Mouse (Mus musculus) cerebellum, postnatal 25 days (tissue): ENCODE measurements around the gene AU015836.
"Not testable (repeated sequence)": the region's sequence is repeated elsewhere in the genome, so short reads cannot be mapped to it uniquely, and the experiment has no call there.

ENCODE experiments used
- DNase-seq, 2 experiments: peaks; one replicate each; pipeline ENCODE4 v3.0.0; 2021; ENCODE audit warnings: mixed read lengths in 2 of 2

Gene AU015836

DNA sequence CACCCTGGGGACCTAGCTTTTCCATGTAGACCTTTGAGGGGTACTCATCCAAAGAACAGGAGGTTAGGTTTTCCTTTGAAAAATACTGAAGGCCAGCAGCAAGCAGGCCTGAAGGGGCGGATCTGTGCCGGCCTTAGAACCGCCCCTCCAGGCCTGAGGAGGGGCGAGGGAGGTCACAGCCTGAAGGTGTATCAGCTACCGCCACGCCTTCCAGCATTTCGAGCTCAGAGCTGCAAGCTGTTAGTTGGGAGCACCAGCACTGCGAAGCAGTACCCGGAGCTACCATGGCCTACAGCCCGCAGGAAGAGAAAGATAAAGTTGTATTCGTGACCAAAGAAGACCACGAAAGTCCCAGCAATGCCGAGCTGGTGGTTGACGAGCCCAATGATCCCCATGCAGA is at the start of gene AU015836:
Gene AU015836, plus strand, starts transcription at position 216 of the 400 bp plus-strand sequence.
- no peak for DNase-seq

DNA sequence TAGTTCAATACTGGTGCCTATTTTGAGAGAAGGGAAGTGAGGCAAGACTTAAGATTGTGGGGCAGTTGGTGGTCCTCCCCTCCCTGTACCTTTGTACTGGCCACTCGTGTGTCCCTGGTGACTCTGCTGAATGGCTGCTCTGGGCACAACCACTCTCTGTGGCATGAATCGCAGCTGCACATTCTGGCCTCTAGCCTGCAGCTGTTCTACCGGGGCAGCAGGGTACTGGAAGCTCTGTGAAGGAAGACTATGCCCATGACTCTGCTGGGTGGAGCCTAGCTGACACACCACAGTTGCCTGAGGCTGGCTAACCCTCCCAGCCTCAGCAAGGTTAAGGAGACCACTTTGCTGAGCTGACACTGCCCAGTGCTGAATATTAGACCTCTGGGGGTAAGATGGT is 49.4 kb upstream of the AU015836 start:
- DNase-seq = no peak

GRCm38 (mm10) chrX:93928379-93928778 is 40.1 kb upstream of the AU015836 start:
- DNase-seq = no peak

DNA sequence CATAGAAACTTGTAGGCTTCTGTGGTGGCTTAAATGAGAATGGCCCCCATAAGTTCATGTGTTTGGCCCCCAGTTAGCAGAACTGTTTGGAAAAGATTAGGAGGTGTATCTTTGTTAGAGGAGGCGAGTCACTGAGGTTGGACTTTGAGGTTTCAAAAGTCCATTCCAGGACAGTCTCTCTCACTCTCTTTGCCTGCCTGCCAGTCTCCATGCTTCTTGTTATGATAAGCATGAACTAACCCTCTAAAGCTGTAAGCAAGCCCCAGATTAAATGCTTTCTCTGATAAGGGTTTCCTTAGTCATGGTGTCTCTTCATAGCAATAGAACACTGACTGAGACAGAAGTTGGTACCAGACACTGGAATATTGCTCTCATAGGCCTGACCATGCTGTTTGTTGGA is 39.7 kb upstream of the AU015836 start:
- DNase-seq = no peak

DNA sequence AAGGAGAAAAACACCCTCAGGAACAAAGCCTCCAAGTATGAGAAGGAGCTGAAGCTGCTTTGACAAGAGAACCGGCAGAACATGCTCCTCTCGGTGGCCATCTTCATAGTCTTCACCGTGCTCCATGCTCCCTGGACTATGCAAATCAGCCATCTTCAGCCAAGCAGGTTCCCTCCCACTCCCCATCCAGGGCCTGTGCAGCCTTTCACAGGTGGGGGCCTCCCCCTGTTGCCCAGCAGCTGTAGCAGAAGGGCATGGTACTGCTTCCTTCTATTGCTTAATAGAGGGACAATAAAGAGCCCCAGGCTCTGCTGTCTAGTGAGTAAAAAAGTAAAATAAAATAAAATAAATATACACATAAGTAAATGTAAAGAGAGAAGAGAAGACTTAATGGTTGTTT is 36.8 kb upstream of the AU015836 start:
- DNase-seq = no peak

GRCm38 (mm10) chrX:93956727-93957126 is 11.7 kb upstream of the AU015836 start:
- DNase-seq = peak in 1 of 2 experiments; percentile 5

- no peak for DNase-seq
Observed at GRCm38 (mm10) chrX:93958502-93958901, 10.0 kb upstream of the AU015836 start.

DNA sequence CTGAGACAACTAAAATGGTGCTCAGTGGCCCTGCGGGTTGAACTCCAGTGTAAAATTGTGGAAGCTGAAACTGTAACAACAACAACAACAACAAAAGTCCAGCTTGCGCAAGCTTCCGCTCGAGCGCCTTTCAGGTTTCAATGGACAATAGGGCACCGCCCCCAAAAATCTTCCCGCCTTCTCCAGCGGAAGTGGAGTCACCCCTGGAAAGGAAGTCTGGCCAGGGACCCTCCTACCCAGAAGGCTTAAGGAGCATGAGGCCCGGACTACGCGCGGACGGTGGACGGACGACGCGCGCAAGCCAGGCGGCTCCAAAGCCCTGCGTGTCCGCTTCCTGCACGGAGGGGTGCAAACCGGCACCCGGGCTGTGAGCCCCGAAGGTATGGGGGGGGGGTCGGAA is 11.9 kb downstream of the AU015836 start:
- no peak for DNase-seq

- DNase-seq = no peak
Observed at GRCm38 (mm10) chrX:93982193-93982592, 13.7 kb downstream of the AU015836 start.

- not testable (repeated sequence) for DNase-seq
Observed at GRCm38 (mm10) chrX:93985096-93985495, 16.6 kb downstream of the AU015836 start.

GRCm38 (mm10) chrX:94006991-94007390 is 38.5 kb downstream of the AU015836 start:
- no peak for DNase-seq

GRCm38 (mm10) chrX:94009442-94009841 is 41.0 kb downstream of the AU015836 start:
- no peak for DNase-seq

DNA sequence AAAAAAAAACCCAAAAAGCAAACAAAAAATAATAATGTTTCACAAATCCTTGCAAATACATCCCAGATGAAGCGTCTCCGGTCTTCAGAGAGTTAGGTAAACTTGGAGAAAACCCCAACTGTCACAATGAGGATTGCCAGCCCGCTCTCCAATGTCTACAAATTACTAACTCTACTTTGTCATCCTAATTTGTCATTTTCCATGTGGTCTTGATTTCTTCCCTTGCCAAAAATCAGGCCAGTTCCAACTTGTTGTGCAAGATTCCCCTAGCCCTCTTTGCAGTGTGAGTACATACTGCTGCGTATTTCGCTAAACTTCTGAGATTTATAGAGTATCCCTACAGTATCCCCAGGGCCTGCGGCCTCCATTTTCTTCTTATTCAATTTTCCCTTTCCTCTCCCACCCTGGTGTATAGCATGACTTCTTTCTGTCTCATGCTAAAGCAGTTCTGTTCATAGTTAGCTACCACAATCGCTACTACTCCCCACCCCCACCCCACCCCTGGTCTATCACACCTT is 43.3 kb downstream of the AU015836 start:
- DNase-seq = no peak

DNA sequence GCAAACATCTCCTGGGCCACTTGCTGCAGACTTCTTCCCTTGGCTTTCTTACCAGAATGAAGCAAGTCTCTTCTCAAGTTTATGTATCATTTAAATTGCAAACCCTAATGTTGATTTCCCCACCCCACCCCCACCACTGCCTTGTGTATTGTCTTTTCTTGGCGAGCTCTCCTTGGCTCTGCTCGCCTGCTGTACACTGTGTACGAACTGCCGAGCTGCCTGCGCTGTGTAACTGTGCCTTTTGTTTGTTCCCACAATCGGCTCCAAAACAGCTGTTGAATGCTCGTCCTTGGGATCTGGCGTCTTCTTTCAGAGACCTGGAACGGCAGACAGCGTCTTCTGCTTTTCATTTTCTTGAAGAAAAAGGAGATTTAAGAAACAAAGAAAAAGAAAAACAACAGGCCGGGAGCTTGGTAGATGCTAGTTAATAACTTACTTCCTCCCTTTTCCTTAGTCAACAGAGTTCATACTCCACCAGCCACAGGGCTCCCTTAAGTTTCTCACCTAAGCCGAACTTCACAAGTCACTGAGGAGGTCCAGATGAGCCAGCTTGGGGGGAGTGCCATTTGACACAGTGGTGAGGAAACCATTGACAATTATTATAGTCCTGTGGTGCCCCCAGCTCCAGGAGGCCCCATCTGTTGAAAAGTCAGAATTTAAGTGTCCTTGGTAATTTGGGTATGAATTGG is 44.2 kb downstream of the AU015836 start:
- DNase-seq = no peak

GRCm38 (mm10) chrX:94016891-94017290 is 48.4 kb downstream of the AU015836 start:
- DNase-seq = no peak

DNA sequence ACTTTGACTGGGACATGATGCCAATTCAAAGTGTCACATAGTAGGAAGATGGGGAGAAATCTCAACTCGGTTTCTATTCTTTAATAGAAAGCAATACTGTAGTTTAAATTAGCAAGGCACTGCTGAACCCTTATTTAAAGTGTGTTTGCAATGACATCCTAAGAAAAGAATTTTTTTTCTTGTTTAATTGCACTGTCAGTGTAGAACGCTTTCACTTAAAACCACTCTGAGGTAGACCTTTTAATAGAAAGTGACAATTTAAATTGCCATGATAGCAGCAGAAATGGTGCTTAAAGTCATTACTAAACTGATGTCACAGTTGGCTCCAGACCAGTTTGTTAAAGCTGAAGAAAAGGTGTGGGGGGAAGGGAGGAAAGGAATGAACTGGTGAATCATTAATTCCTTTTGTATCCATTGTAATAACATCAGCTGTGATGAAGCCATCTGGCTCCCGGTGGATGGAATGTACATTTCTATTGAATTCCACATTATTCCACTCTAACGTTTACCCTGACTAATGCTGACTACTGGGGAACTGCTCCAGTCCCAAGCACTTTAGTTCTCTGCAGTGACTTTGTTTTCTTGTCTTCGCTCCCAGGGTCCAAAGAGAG is 53.9 kb downstream of the AU015836 start:
- no peak for DNase-seq
